Mouse (Mus musculus): Measurements from ENCODE around the gene Adamts17. TPM values are rescaled to one million over a fixed set of nuclear protein-coding genes. Genes with fewer than 3 reads are reported as not detected.

The Adamts17 gene
- polyA plus RNA-seq, 1 experiment from 2014 or later = 2.2 TPM

GRCm38 (mm10) chr7:67013211-67013895 lies 173.8 kb downstream of the Adamts17 start:
- ATAC-seq (no peak), DNase-seq (ENCODE audit: low spot score) (no peak)
- H3K4me1 ChIP-seq (ENCODE audit: control insufficient read depth, insufficient read depth, low read length) = no peaks in the 10 kb centered on the region
- H3K9ac ChIP-seq (ENCODE audit: low read length) = no peak overlapping the region
- no peak overlapping the region for H3K27ac ChIP-seq (ENCODE audit: low read depth, low read length)
- H3K9me3 ChIP-seq (replicated peaks; ENCODE audit: control insufficient read depth, low read length) = no peaks in the 10 kb centered on the region
- H3K4me3 ChIP-seq (ENCODE audit: low read depth, low read length) = no peak overlapping the region
- H3K27me3 ChIP-seq (replicated peaks; ENCODE audit: control insufficient read depth, insufficient read depth, low read length) = no peaks in the 10 kb centered on the region
- 93% methylated on average over 12 of the region's 12 CpGs for WGBS
- H3K4me2 ChIP-seq (ENCODE audit: low read length) = no peak overlapping the region
- H3K36me3 ChIP-seq (ENCODE audit: control insufficient read depth, insufficient read depth, low read length) = no peaks in the 10 kb centered on the region

GRCm38 (mm10) chr7:67019937-67020336 lies 180.4 kb downstream of the Adamts17 start:
- no peak overlapping the region for H3K9ac ChIP-seq (ENCODE audit: low read length)
- H3K4me2 ChIP-seq (ENCODE audit: low read length) = no peak overlapping the region
- ATAC-seq (no peak), DNase-seq (ENCODE audit: low spot score) (no peak)
- no peak overlapping the region for H3K27ac ChIP-seq (ENCODE audit: low read depth, low read length)
- no peaks in the 10 kb centered on the region for H3K9me3 ChIP-seq (replicated peaks; ENCODE audit: control insufficient read depth, low read length)
- H3K36me3 ChIP-seq (ENCODE audit: control insufficient read depth, insufficient read depth, low read length) = no peaks in the 10 kb centered on the region
- 93% methylated on average over 3 of the region's 3 CpGs for WGBS
- no peak overlapping the region for H3K4me3 ChIP-seq (ENCODE audit: low read depth, low read length)
- H3K27me3 ChIP-seq (replicated peaks; ENCODE audit: control insufficient read depth, insufficient read depth, low read length) = no peaks in the 10 kb centered on the region
- no peaks in the 10 kb centered on the region for H3K4me1 ChIP-seq (ENCODE audit: control insufficient read depth, insufficient read depth, low read length)

DNA sequence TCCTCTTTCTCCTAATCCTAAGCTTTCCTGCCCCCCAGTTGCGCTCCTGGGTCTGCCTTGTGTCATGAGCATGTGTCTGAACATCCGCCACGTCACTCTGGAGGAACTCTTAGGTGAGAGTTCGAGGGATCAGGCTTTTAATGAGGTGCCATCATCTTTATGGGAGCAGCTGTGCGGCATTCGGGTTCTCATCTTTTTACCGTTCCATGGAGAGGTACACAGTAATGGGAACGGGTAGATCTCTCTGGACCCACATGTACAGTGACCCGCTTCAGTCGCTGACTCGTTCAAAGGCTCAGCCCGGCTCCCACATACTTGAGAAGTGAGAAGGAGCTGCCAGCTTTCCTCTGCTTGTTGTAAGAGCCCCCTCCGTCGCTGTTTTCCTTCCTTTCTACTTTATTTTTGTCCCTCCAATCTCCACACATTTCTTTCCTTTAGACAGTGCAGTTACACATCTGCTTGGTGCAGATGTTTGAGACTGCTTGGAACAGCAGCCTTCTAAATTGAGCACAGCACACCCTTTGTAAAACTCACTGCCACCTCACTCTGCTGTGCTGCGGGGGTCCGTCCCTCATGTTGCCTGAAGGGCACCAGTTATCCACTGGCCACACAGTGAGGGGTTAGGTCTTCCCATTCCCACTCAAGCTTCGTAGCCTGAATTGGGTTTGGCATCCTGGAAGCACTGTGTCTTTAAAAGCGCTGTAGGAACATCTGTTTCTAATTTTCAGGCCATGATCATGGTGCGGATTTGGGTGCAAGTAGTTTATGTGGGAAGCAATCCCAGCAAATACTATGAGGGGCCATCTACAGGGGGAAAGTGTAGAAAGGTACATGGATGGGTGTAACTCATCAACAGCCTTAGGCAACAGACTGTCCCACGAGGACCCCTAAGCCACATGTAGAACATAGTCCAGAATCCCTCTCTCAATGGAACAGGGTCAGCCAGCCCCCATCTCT lies 186.9 kb downstream of the Adamts17 start:
- Histone ChIP-seq H3K4me1 (ENCODE audit: control insufficient read depth, insufficient read depth, low read length) (no peaks in the 10 kb centered on the region), H3K9ac (ENCODE audit: low read length) (no peak overlapping the region), H3K27ac (ENCODE audit: low read depth, low read length) (no peak overlapping the region), H3K9me3 (replicated peaks; ENCODE audit: control insufficient read depth, low read length) (no peaks in the 10 kb centered on the region), H3K36me3 (ENCODE audit: control insufficient read depth, insufficient read depth, low read length) (no peaks in the 10 kb centered on the region), H3K4me3 (ENCODE audit: low read depth, low read length) (no peak overlapping the region), H3K27me3 (replicated peaks; ENCODE audit: control insufficient read depth, insufficient read depth, low read length) (no peaks in the 10 kb centered on the region), H3K4me2 (ENCODE audit: low read length) (no peak overlapping the region)
- DNase-seq (ENCODE audit: low spot score) (no peak), ATAC-seq (no peak)
- 84% methylated on average over 20 of the region's 20 CpGs for WGBS

DNA sequence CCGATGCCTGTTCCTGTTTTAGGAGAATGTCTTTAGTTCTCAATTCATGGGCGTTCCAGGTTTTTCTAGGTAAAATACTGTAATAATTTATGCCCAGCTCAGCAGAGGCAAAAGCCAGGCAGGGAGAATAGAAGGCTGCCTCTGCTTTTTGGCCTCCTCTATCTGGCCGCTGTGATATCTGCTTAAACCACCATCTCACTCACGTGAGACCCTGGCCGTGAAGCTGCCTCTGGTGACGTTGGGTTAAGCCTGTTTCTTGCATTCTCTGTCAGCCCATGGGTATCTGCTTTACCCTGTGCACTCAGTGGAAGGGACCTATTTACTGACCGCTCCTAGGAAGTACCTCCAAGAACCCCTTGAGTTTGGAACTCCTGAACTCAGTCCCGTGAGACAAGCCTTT lies 187.7 kb downstream of the Adamts17 start:
- Histone ChIP-seq H3K9ac (ENCODE audit: low read length) (no peak overlapping the region), H3K4me2 (ENCODE audit: low read length) (no peak overlapping the region), H3K4me3 (ENCODE audit: low read depth, low read length) (no peak overlapping the region), H3K27ac (ENCODE audit: low read depth, low read length) (no peak overlapping the region), H3K36me3 (ENCODE audit: control insufficient read depth, insufficient read depth, low read length) (no peaks in the 10 kb centered on the region), H3K27me3 (replicated peaks; ENCODE audit: control insufficient read depth, insufficient read depth, low read length) (no peaks in the 10 kb centered on the region), H3K9me3 (replicated peaks; ENCODE audit: control insufficient read depth, low read length) (no peaks in the 10 kb centered on the region), H3K4me1 (ENCODE audit: control insufficient read depth, insufficient read depth, low read length) (no peaks in the 10 kb centered on the region)
- ATAC-seq (no peak), DNase-seq (ENCODE audit: low spot score) (no peak)
- 96% methylated on average over 8 of the region's 8 CpGs for WGBS

DNA sequence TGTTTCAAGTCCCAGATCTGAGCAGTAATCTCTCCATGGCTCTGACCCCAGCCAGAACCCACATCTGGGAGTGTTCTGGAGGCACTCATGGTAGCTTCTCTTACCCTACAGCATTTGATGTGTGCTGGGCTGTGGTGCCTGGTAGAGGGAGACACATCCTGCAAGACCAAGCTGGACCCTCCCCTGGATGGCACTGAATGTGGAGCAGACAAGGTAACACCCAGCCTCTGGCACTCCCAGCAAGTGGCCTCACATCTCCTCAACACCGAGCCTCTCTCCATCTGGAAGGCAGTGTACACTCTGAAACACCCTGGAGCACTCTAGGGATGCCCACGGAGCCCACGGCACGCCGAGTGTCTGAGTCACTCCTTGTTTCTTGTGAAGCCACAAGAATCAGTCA lies 188.2 kb downstream of the Adamts17 start:
- ATAC-seq (no peak), DNase-seq (ENCODE audit: low spot score) (no peak)
- H3K27me3 ChIP-seq (replicated peaks; ENCODE audit: control insufficient read depth, insufficient read depth, low read length) = no peaks in the 10 kb centered on the region
- no peaks in the 10 kb centered on the region for H3K36me3 ChIP-seq (ENCODE audit: control insufficient read depth, insufficient read depth, low read length)
- no peak overlapping the region for H3K9ac ChIP-seq (ENCODE audit: low read length)
- H3K4me3 ChIP-seq (ENCODE audit: low read depth, low read length) = no peak overlapping the region
- no peaks in the 10 kb centered on the region for H3K4me1 ChIP-seq (ENCODE audit: control insufficient read depth, insufficient read depth, low read length)
- no peak overlapping the region for H3K4me2 ChIP-seq (ENCODE audit: low read length)
- no peaks in the 10 kb centered on the region for H3K9me3 ChIP-seq (replicated peaks; ENCODE audit: control insufficient read depth, low read length)
- WGBS = 93% methylated on average over 5 of the region's 5 CpGs
- H3K27ac ChIP-seq (ENCODE audit: low read depth, low read length) = no peak overlapping the region

GRCm38 (mm10) chr7:67028902-67029301 lies 189.4 kb downstream of the Adamts17 start:
- H3K4me1 ChIP-seq (ENCODE audit: control insufficient read depth, insufficient read depth, low read length) = no peaks in the 10 kb centered on the region
- no peak overlapping the region for H3K4me3 ChIP-seq (ENCODE audit: low read depth, low read length)
- WGBS = 78% methylated on average over 4 of the region's 4 CpGs
- no peaks in the 10 kb centered on the region for H3K36me3 ChIP-seq (ENCODE audit: control insufficient read depth, insufficient read depth, low read length)
- no peaks in the 10 kb centered on the region for H3K27me3 ChIP-seq (replicated peaks; ENCODE audit: control insufficient read depth, insufficient read depth, low read length)
- H3K9me3 ChIP-seq (replicated peaks; ENCODE audit: control insufficient read depth, low read length) = no peaks in the 10 kb centered on the region
- no peak overlapping the region for H3K9ac ChIP-seq (ENCODE audit: low read length)
- no peak overlapping the region for H3K27ac ChIP-seq (ENCODE audit: low read depth, low read length)
- DNase-seq (ENCODE audit: low spot score) (no peak), ATAC-seq (no peak)
- H3K4me2 ChIP-seq (ENCODE audit: low read length) = no peak overlapping the region

GRCm38 (mm10) chr7:67029481-67029880 lies 189.9 kb downstream of the Adamts17 start:
- H3K4me2 ChIP-seq (ENCODE audit: low read length) = no peak overlapping the region
- WGBS = 95% methylated on average over 14 of the region's 14 CpGs

GRCm38 (mm10) chr7:67031284-67031683 lies 191.7 kb downstream of the Adamts17 start:
- Histone ChIP-seq H3K9ac (ENCODE audit: low read length) (no peak overlapping the region), H3K27me3 (replicated peaks; ENCODE audit: control insufficient read depth, insufficient read depth, low read length) (no peaks in the 10 kb centered on the region), H3K4me2 (ENCODE audit: low read length) (no peak overlapping the region), H3K9me3 (replicated peaks; ENCODE audit: control insufficient read depth, low read length) (no peaks in the 10 kb centered on the region), H3K4me1 (ENCODE audit: control insufficient read depth, insufficient read depth, low read length) (no peaks in the 10 kb centered on the region), H3K4me3 (ENCODE audit: low read depth, low read length) (no peak overlapping the region), H3K27ac (ENCODE audit: low read depth, low read length) (no peak overlapping the region), H3K36me3 (ENCODE audit: control insufficient read depth, insufficient read depth, low read length) (no peaks in the 10 kb centered on the region)
- 91% methylated on average over 2 of the region's 2 CpGs for WGBS
- no peak for ATAC-seq
- DNase-seq (ENCODE audit: low spot score) = no peak

More at GRCm38 (mm10) chr7:67029481-67029880, 189.9 kb downstream of the Adamts17 start:
- no peaks in the 10 kb centered on the region for H3K9me3 ChIP-seq (replicated peaks; ENCODE audit: control insufficient read depth, low read length)
- H3K36me3 ChIP-seq (ENCODE audit: control insufficient read depth, insufficient read depth, low read length) = no peaks in the 10 kb centered on the region
- no peaks in the 10 kb centered on the region for H3K4me1 ChIP-seq (ENCODE audit: control insufficient read depth, insufficient read depth, low read length)
- no peaks in the 10 kb centered on the region for H3K27me3 ChIP-seq (replicated peaks; ENCODE audit: control insufficient read depth, insufficient read depth, low read length)
- no peak for ATAC-seq
- no peak overlapping the region for H3K4me3 ChIP-seq (ENCODE audit: low read depth, low read length)
- no peak for DNase-seq (ENCODE audit: low spot score)
- H3K27ac ChIP-seq (ENCODE audit: low read depth, low read length) = no peak overlapping the region
- no peak overlapping the region for H3K9ac ChIP-seq (ENCODE audit: low read length)

DNA sequence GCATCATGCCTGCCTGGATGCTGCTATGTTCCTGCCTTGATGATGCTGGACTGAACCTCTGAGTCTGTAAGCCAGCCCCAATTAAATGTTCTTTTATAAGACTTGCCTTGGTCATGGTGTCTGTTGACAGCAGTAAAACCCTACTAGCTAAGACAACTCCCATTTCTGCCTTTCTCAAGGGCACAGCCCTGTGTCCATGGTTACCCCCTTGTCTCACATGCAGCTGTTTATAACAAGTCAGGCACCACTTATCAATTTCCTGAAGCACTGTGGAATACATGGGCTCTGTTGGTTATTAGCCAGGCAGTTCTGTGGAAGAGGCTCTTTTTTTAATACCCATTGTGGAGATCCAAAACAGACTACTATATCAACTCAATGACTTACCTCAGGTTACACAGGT lies 193.1 kb downstream of the Adamts17 start:
- no peak overlapping the region for H3K4me3 ChIP-seq (ENCODE audit: low read depth, low read length)
- H3K27me3 ChIP-seq (replicated peaks; ENCODE audit: control insufficient read depth, insufficient read depth, low read length) = no peaks in the 10 kb centered on the region
- no peak overlapping the region for H3K27ac ChIP-seq (ENCODE audit: low read depth, low read length)
- no peaks in the 10 kb centered on the region for H3K9me3 ChIP-seq (replicated peaks; ENCODE audit: control insufficient read depth, low read length)
- ATAC-seq (no peak), DNase-seq (ENCODE audit: low spot score) (no peak)
- no peaks in the 10 kb centered on the region for H3K36me3 ChIP-seq (ENCODE audit: control insufficient read depth, insufficient read depth, low read length)
- no peak overlapping the region for H3K4me2 ChIP-seq (ENCODE audit: low read length)
- no peaks in the 10 kb centered on the region for H3K4me1 ChIP-seq (ENCODE audit: control insufficient read depth, insufficient read depth, low read length)
- H3K9ac ChIP-seq (ENCODE audit: low read length) = no peak overlapping the region

All from forebrain, embryonic 14.5 days (tissue).